Mouse (Mus musculus): Measurements from ENCODE around the gene Tspan3. TPM values are rescaled to one million over a fixed set of nuclear protein-coding genes. Genes with fewer than 3 reads are reported as not detected.

Gene Tspan3
- polyA plus RNA-seq, 1 experiment from 2014 or later, result 689 TPM

- WGBS, result 97% methylated on average over 7 of the region's 7 CpGs
- Histone ChIP-seq H3K9ac (ENCODE audit: low read depth, low read length) (no peak overlapping the region), H3K9me3 (ENCODE audit: control insufficient read depth, low read length) (no peaks in the 10 kb centered on the region), H3K4me3 (ENCODE audit: low read length) (no peak overlapping the region), H3K4me2 (ENCODE audit: low read length) (no peak overlapping the region), H3K27ac (ENCODE audit: low read depth, low read length) (no peak overlapping the region), H3K27me3 (replicated peaks; ENCODE audit: control insufficient read depth, insufficient read depth, low read length) (no peaks in the 10 kb centered on the region), H3K4me1 (ENCODE audit: control insufficient read depth, insufficient read depth, low read depth, low read length) (no peaks in the 10 kb centered on the region), H3K36me3 (ENCODE audit: control insufficient read depth, insufficient read depth, low read length) (peaks cover 22% of the 10 kb centered on the region)
- no peak for ATAC-seq
These were observed 20.8 kb downstream of the Tspan3 start for GRCm38 (mm10) chr9:56144366-56145003.

GRCm38 (mm10) chr9:56141776-56142175 lies 23.5 kb downstream of the Tspan3 start:
- no peak overlapping the region for H3K27ac ChIP-seq (ENCODE audit: low read depth, low read length)
- 85% methylated on average over 9 of the region's 9 CpGs for whole genome bisulfite sequencing
- H3K4me3 ChIP-seq (ENCODE audit: low read length), result no peak overlapping the region
- no peaks in the 10 kb centered on the region for H3K4me1 ChIP-seq (ENCODE audit: control insufficient read depth, insufficient read depth, low read depth, low read length)
- peaks cover 22% of the 10 kb centered on the region for H3K36me3 ChIP-seq (ENCODE audit: control insufficient read depth, insufficient read depth, low read length)
- H3K27me3 ChIP-seq (replicated peaks; ENCODE audit: control insufficient read depth, insufficient read depth, low read length), result no peaks in the 10 kb centered on the region
- no peaks in the 10 kb centered on the region for H3K9me3 ChIP-seq (ENCODE audit: control insufficient read depth, low read length)
- H3K4me2 ChIP-seq (ENCODE audit: low read length), result no peak overlapping the region
- no peak overlapping the region for H3K9ac ChIP-seq (ENCODE audit: low read depth, low read length)
- ATAC-seq, result no peak

- H3K36me3 ChIP-seq (ENCODE audit: control insufficient read depth, insufficient read depth, low read length), result peaks cover 17% of the 10 kb centered on the region
- 85% methylated on average over 4 of the region's 4 CpGs for WGBS
- no peak overlapping the region for H3K27ac ChIP-seq (ENCODE audit: low read depth, low read length)
- ATAC-seq, result no peak
- H3K4me1 ChIP-seq (ENCODE audit: control insufficient read depth, insufficient read depth, low read depth, low read length), result no peaks in the 10 kb centered on the region
- H3K4me3 ChIP-seq (ENCODE audit: low read length), result no peak overlapping the region
- H3K9ac ChIP-seq (ENCODE audit: low read depth, low read length), result no peak overlapping the region
- H3K9me3 ChIP-seq (ENCODE audit: control insufficient read depth, low read length), result no peaks in the 10 kb centered on the region
- no peaks in the 10 kb centered on the region for H3K27me3 ChIP-seq (replicated peaks; ENCODE audit: control insufficient read depth, insufficient read depth, low read length)
- no peak overlapping the region for H3K4me2 ChIP-seq (ENCODE audit: low read length)
These were observed 29.6 kb downstream of the Tspan3 start for GRCm38 (mm10) chr9:56135590-56136197.

DNA sequence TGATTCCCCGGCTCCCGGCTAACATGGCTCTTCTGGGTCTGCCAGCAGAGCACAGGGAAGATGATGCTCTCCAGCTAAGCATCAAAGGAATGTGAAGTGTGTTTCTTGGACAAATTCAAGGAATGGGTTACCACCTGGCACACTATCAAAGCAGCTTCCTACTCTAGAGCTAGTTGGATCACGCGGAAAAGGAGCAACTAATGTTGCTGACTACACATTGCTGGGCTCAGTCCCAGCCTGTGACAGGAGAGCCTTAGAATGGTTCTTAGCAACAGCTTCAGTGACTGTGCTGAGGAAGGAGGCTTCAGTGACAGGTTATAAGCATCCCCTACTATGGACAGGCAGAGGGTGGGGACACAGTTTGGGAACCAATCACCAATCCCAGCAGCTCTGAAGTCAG lies 30.7 kb downstream of the Tspan3 start:
- no peaks in the 10 kb centered on the region for H3K9me3 ChIP-seq (ENCODE audit: control insufficient read depth, low read length)
- H3K4me3 ChIP-seq (ENCODE audit: low read length), result no peak overlapping the region
- 85% methylated on average over 4 of the region's 4 CpGs for WGBS
- H3K4me1 ChIP-seq (ENCODE audit: control insufficient read depth, insufficient read depth, low read depth, low read length), result no peaks in the 10 kb centered on the region
- ATAC-seq, result no peak
- no peak overlapping the region for H3K27ac ChIP-seq (ENCODE audit: low read depth, low read length)
- no peak overlapping the region for H3K4me2 ChIP-seq (ENCODE audit: low read length)
- H3K9ac ChIP-seq (ENCODE audit: low read depth, low read length), result no peak overlapping the region
- no peaks in the 10 kb centered on the region for H3K27me3 ChIP-seq (replicated peaks; ENCODE audit: control insufficient read depth, insufficient read depth, low read length)
- peaks cover 20% of the 10 kb centered on the region for H3K36me3 ChIP-seq (ENCODE audit: control insufficient read depth, insufficient read depth, low read length)

GRCm38 (mm10) chr9:56133970-56134369 lies 31.3 kb downstream of the Tspan3 start:
- no peak overlapping the region for H3K27ac ChIP-seq (ENCODE audit: low read depth, low read length)
- no peaks in the 10 kb centered on the region for H3K4me1 ChIP-seq (ENCODE audit: control insufficient read depth, insufficient read depth, low read depth, low read length)
- no peak overlapping the region for H3K4me2 ChIP-seq (ENCODE audit: low read length)
- ATAC-seq, result no peak
- H3K27me3 ChIP-seq (replicated peaks; ENCODE audit: control insufficient read depth, insufficient read depth, low read length), result no peaks in the 10 kb centered on the region
- H3K9ac ChIP-seq (ENCODE audit: low read depth, low read length), result no peak overlapping the region
- H3K4me3 ChIP-seq (ENCODE audit: low read length), result no peak overlapping the region
- WGBS, result 83% methylated on average over 5 of the region's 5 CpGs
- no peaks in the 10 kb centered on the region for H3K9me3 ChIP-seq (ENCODE audit: control insufficient read depth, low read length)
- peaks cover 20% of the 10 kb centered on the region for H3K36me3 ChIP-seq (ENCODE audit: control insufficient read depth, insufficient read depth, low read length)

DNA sequence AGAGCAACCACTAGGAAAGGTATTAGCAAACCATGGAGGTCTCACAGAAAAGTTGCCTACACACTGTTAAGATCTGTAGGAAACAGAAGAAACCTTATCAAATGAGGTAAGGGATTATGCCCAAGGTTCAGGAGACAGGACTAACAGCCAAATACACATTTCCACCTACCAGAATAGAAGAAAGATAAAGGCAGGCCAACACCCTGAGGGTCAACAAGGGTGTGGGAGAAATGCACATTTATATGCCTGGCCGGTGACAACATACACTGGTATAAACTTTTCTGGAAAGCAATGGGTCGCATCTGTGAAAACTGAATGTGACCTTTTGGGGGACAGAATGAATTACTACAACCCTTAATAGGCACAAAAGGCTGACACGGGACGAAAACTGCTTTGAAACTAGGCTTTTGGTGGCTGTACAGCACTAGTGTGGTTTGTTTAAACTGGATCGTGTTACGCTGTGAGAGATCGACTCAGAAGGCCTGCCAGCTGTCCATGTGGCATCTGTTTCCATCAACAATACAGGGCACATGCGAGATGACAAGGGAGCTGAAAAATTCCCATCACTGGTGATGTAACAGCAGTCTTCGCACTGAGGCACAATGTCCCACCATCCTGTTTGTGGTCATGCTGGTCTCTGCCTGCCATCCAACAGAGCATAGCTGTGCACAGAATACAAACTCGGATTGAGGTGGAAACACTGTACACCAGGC lies 33.3 kb downstream of the Tspan3 start:
- H3K36me3 ChIP-seq (ENCODE audit: control insufficient read depth, insufficient read depth, low read length), result peaks cover 20% of the 10 kb centered on the region
- H3K9me3 ChIP-seq (ENCODE audit: control insufficient read depth, low read length), result no peaks in the 10 kb centered on the region
- no peaks in the 10 kb centered on the region for H3K27me3 ChIP-seq (replicated peaks; ENCODE audit: control insufficient read depth, insufficient read depth, low read length)
- ATAC-seq, result no peak
- H3K9ac ChIP-seq (ENCODE audit: low read depth, low read length), result no peak overlapping the region
- no peaks in the 10 kb centered on the region for H3K4me1 ChIP-seq (ENCODE audit: control insufficient read depth, insufficient read depth, low read depth, low read length)
- WGBS, result 73% methylated on average over 10 of the region's 10 CpGs
- H3K4me2 ChIP-seq (ENCODE audit: low read length), result no peak overlapping the region
- H3K27ac ChIP-seq (ENCODE audit: low read depth, low read length), result no peak overlapping the region
- H3K4me3 ChIP-seq (ENCODE audit: low read length), result no peak overlapping the region

DNA sequence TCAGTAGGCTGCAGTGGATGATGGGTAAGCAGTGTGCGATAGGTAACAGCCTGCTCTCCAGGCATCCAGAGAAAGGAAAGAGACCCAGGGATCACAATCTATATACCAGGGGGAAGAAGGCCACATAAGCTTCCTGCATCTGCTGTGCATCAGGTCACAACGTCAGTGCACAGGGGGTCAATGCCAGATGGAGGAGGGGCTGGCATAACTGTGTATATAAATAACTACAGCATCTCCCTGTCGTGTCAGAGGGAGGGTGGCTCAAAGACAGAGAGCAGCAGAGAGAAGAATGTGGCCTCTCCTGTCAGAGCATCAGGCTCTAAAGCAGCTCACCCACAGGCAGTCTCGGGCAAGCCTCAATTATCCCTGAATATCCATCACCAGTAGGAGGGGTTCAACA lies 34.7 kb downstream of the Tspan3 start:
- Histone ChIP-seq H3K36me3 (ENCODE audit: control insufficient read depth, insufficient read depth, low read length) (peaks cover 12% of the 10 kb centered on the region), H3K9me3 (ENCODE audit: control insufficient read depth, low read length) (no peaks in the 10 kb centered on the region), H3K4me3 (ENCODE audit: low read length) (no peak overlapping the region), H3K27ac (ENCODE audit: low read depth, low read length) (0 out of 2 replicates have a peak overlapping the region, but pooled peaks have one; percentile 29), H3K4me2 (ENCODE audit: low read length) (no peak overlapping the region), H3K4me1 (ENCODE audit: control insufficient read depth, insufficient read depth, low read depth, low read length) (no peaks in the 10 kb centered on the region), H3K27me3 (replicated peaks; ENCODE audit: control insufficient read depth, insufficient read depth, low read length) (no peaks in the 10 kb centered on the region), H3K9ac (ENCODE audit: low read depth, low read length) (no peak overlapping the region)
- ATAC-seq, result no peak
- 52% methylated on average over 4 of the region's 4 CpGs for WGBS

DNA sequence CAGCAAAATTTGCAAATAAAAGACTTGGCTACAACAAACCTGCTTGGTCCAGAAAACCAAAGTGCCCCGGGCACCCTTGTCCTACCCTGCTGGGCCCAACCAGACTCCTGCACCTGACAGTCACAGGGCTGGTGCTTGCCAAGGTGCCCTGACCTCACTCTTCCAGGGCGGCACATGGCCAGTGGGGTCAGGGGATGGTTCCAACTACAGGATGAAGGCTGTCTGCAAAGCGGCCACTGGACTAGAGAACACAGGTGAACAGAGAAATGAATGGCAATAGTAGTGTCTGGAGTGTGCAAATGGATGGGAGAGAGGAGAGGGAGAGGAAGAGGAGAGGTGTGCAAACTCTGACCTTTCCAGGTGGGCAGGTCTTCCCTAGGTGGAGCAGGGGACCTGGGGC lies 35.3 kb downstream of the Tspan3 start:
- WGBS, result 90% methylated on average over 3 of the region's 3 CpGs
- peaks cover 10% of the 10 kb centered on the region for H3K36me3 ChIP-seq (ENCODE audit: control insufficient read depth, insufficient read depth, low read length)
- no peak overlapping the region for H3K4me3 ChIP-seq (ENCODE audit: low read length)
- no peak overlapping the region for H3K27ac ChIP-seq (ENCODE audit: low read depth, low read length)
- H3K9ac ChIP-seq (ENCODE audit: low read depth, low read length), result no peak overlapping the region
- H3K27me3 ChIP-seq (replicated peaks; ENCODE audit: control insufficient read depth, insufficient read depth, low read length), result no peaks in the 10 kb centered on the region
- no peak overlapping the region for H3K4me2 ChIP-seq (ENCODE audit: low read length)
- no peak for ATAC-seq
- H3K9me3 ChIP-seq (ENCODE audit: control insufficient read depth, low read length), result no peaks in the 10 kb centered on the region
- no peaks in the 10 kb centered on the region; the same call in 1 of the 2 replicates for H3K4me1 ChIP-seq (ENCODE audit: control insufficient read depth, insufficient read depth, low read depth, low read length)

DNA sequence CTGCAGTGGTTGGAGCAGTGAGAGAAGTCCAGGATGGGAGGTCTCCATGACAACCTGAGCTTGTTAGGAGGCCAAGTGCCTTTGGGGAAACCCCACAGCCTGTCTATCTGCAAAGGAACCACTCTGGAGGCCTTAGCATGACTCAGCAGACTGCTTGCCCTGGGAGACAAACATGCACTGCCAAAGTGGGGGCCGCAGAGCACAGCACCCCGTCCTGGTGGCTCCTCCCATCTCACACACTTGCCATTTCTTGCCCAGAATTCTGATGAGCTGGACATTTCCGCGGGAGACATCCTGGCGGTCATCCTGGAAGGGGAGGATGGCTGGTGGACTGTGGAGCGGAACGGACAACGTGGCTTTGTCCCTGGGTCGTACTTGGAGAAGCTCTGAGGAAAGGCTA lies 36.9 kb downstream of the Tspan3 start:
- H3K4me1 ChIP-seq (ENCODE audit: control insufficient read depth, insufficient read depth, low read depth, low read length), result peaks cover 2% of the 10 kb centered on the region; the same call in 1 of the 2 replicates
- H3K9me3 ChIP-seq (ENCODE audit: control insufficient read depth, low read length), result no peaks in the 10 kb centered on the region
- ATAC-seq, result no peak
- peaks cover 8% of the 10 kb centered on the region for H3K36me3 ChIP-seq (ENCODE audit: control insufficient read depth, insufficient read depth, low read length)
- H3K4me3 ChIP-seq (ENCODE audit: low read length), result no peak overlapping the region
- 80% methylated on average over 9 of the region's 9 CpGs for WGBS
- H3K9ac ChIP-seq (ENCODE audit: low read depth, low read length), result no peak overlapping the region
- H3K27me3 ChIP-seq (replicated peaks; ENCODE audit: control insufficient read depth, insufficient read depth, low read length), result no peaks in the 10 kb centered on the region
- no peak overlapping the region for H3K27ac ChIP-seq (ENCODE audit: low read depth, low read length)
- no peak overlapping the region for H3K4me2 ChIP-seq (ENCODE audit: low read length)
